Mouse (Mus musculus) kidney, postnatal 4 days (tissue): ENCODE data around the gene Slc2a4.
"Not testable (repeated sequence)": the region's sequence is repeated elsewhere in the genome, so short reads cannot be mapped to it uniquely, and the experiment has no call there.

Source experiments
- DNase-seq, 2 experiments: peaks; one replicate each; pipeline ENCODE4 v3.0.0; 2021; ENCODE audit warnings: mixed read lengths in 2 of 2

Slc2a4 gene

DNA sequence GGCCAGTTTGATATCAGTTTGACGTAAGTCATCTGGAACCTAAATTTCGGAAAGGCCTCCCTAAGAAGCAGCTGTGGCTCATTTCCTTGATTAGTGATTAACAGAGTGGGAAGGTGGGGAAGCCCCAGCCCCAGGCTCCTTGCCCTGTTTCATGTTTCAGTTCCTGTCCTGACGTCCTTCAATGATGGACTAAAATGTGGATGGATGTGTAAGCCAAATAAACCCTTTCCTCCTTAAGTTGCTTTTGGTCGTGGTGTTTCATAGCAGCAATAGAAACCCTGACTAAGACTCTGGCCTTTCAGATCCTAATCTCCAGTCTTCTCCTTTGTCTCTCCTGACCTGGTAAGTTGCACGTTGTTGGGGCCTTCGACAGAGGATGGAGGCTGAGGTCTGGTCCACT, 22.2 kb upstream of the Slc2a4 start:
- DNase-seq, result no peak

DNA sequence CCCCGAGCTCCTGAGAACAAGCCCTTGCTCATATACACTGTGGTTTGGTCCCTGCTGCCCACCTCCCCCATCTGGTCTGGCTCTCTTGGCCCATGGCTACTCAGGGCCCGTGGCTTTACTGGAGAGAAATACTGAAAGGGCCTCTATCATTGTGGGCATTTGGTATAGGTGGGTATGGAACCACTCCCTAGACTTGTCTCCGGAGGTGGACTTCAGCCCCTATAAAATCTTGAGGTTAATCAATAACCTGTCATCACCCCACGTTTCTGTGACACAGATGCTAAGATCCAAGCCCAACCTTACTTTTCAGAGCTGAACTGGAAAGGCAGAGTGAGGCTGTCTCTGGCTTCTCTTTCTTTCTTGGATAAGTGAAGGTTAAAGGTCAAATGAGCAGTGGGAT, 20.8 kb upstream of the Slc2a4 start:
- no peak for DNase-seq

DNA sequence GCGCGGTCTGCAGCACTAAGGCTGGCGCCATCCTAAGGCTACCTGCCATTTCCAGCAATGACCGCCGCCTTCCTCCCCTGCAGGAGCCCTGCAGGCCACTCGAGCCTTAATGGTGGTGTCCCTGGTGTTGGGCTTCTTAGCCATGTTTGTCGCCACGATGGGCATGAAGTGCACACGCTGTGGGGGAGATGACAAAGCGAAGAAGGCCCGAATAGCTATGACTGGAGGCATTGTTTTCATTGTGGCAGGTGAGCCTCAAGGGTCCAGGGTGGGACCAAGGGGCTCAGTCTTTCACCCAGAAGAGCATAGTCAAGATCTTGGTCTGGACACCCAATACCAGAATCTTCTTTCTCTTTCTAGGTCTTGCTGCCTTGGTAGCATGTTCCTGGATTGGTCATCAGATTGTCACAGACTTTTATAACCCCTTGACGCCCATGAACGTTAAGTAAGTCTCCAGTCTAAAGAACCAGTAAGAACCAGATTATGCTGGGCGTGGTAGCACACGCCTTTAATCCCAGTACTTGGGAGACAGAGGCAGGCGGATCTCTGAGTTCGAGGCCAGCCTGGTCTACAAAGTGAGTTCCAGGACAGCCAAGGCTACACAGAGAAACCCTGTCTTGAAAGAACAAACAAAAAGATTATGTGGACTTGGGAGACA, 19.0 kb upstream of the Slc2a4 start:
- no peak for DNase-seq

DNA sequence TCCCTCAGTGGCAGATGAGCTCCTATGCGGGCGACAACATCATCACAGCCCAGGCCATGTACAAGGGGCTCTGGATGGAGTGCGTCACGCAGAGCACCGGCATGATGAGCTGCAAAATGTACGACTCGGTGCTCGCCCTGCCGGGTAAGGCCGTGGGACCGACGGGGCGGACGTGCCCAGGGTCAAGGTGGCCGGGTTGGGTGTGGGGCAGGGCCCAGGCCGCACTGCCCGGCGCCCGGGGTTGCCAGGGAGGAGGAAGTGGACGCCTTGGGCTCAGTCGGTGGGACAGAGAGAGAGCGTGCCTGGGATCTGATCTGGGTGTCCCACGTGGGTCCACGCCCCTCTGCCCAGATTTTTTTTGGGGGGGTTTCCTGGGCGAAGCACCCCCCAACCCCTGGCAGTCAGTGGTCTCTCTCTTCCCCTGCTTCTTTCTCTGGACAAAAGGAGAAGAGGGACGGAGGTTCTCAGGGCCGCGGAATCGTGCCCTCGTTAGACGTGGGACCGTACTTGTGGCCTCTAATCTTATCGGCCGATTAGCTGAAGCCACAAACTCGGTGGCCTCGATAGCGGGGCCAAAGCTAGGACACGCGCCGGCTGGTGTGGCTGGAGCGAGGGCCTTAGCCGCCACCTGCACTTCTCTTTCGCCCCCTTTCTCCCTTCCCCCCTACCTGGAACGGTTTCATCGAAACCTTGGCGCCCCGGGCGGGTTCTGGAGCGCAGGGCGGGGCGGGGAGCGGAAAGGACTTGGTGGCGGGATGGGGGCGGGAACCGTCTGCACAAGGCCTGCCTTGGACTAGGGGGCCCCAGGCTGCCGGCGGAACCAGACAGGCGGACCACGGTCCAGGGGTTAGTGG, 18.2 kb upstream of the Slc2a4 start:
- peak; percentile 79 to 89 for DNase-seq

DNA sequence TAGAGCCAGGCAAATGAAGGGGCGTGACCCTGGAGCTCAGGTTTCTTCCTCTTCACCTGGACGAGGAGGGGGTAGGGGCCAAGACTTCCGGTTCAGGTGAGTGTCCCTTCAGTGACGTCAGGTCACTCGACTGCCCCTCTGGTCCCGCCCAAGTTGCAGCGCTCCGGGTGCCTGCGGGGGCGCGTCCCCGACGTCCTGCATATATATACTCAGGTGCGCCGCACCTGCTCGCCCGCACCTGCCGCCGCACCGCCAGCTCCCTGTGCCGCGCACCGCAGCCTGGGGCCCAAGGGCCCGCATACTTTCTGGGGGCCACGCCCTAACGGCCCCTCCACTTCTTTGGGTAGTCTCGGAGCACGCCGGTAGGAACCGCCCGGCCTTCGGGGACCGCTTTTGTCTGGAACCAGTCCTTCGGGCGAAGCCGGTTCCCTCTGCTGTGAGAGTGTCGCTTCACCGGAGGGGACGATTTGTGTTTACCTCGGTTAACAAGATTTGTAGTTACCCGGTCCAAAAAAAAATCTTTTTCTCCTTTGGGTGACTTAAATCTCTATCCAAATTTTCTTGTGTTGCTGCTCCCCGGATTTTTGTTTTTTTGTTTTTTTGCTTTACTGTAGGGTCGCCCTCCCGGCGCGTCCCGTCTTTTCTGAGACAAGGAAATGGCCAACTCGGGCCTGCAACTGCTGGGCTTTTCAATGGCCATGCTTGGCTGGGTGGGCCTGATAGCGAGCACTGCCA, 17.4 kb upstream of the Slc2a4 start:
- peak; percentile 70 to 81 for DNase-seq

DNA sequence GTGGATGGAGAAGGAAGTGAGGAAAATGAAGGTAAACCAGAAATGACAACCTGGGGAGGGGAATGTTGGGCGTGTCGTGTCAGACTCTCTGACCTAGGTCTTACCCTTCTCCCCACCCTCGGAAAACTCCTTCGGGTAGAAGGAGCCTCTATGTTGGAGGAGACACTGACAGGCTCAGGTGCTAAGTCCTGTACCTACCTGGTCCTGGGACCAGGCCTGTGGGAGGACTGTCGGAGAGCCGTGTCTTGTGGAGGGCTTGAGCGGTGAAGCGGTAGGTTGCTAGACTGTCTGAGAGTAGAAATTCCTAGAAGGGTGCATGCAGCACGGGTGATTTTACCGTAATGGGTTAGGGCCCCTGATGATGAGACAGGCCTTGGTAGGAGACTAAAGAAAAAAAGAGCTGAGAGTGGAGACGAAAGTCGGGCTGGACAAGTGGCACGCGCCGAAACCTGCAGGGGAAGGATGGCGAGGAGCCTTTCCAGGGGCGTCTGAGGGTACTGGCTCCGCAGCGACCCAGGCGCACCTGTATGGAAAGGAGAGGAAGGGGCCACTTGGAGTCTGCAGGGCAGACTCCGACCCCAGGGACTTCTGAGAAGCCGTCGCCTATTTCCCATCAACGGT, 16.8 kb upstream of the Slc2a4 start, which contains the start of gene Cldn7:
Cldn7 (plus strand) TSS at position 130 of the 621 bp plus-strand sequence.
- no peak for DNase-seq

DNA sequence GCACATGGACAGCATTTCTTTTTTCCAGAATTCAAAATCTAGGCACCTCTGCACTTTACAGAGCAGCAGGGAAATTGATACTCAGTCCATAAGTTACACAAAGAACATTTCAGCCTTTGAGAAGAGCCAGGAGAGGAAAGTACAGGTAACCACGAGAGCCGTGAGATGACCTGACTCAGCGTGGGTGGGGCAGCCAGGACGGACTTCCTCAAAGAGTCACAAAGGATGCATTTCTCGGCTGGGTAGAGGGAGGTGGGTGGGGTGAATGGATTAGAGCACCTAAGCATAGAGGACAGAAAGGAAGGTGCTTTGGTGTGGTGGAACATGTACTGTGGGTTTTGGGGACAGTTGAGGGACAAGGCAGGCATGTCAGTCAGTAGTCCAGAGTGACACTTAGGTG, 13.9 kb upstream of the Slc2a4 start:
- no peak for DNase-seq

DNA sequence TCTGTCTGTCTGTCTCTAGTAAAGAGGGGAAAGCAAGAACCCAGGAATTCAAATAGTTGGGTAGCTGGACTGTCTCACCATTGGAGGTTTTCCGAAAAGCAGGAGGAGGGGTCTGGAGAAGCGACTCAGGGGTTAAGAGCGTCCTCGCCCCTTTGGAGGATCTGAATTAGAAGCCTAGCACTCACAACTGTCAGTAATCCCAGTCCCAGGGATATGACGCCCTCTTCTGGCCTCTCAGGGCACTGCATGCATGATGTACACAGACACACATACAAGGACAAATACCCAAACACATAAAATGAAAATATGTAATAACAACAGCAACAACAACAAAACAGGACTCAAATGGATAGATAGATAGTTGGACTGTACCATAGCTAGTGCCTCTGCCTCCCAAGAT, 12.6 kb upstream of the Slc2a4 start:
- DNase-seq, result peak; percentile 53 to 55

DNA sequence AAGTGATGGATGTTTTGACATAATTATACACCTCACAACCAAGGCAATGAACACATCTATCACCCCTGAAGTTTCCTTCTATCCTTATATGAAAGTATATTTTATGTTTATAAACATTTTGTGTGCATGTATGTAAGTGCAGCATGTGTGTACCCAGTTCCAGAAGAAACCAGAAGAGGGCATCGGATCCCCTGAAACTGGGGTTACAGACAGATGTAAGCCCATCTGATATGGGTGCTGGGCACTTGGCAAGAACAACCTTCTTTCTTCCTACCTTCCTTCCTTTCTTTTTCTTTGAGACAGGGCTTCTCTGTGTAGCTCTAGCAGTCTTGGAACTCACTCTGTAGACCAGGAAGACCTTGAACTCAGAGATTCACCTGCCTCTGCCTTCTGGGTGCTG, 8.2 kb upstream of the Slc2a4 start:
- no peak for DNase-seq

DNA sequence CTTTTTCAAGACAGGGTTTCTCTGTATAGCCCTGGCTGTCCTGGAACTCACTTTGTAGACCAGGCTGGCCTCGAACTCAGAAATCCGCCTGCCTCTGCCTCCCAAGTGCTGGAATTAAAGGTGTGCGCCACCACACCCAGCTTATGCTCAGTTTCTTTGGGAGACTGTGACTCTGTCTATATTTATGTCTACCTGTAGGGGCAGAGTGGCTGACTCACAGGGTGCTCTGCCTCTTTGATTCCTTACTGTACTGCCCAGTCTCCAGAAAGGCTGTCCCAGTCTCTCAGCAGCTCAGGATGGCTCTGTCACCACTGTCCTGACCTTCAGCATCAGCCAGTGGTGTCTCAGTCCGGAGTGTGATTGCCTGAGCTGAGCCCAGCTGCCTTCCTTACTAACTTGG, 7.6 kb upstream of the Slc2a4 start:
- DNase-seq, result not testable (repeated sequence)

DNA sequence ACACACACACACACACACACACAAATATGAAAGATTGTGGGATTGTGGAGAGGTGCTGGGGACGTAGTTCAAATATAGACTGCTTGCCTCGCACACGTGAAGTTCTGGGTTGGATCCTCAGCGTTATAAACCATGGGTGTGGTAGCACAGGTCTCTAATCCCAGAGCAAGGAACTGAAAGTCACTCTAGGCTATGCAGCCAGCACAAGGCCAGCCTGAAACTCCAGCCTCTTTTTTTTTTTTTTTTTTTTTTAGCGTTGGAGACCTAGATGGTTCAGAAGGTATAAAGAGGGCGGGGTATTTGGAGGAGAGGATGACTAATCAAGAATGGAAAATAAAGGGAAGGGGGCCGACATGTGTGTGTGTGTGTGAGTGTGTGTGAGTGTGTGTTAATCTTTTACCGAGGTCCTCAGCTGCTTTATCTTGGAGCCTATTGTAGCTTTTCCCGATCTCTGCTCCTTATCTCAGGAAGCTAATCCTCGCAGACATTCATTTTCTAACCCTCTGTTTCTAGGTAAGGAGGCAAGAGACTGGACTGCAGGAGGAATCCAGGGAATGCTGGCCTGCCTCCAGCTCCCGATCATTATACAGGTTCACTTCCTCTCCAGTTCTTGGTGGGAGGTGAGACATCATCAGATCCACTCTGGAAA, 5.4 kb upstream of the Slc2a4 start:
- no peak for DNase-seq

DNA sequence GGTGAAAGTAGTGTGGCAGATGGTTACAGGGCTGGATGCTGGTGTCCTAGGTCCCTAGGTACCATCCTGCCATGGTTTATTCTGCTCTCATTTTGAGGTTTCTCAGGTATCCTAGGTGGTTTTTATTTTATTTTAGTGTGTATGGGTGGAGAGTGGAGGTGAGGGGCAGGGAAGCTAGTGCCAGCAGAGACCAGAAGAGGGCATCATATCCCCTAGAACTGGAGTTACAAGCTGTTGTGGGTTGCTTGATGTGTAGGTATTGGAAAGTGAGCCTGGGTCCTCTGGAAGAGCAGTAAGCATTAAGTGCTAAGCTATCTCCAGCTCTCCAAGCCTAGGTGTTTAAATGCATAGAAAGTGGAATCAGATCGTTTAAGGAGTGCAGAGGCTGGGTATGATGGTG, 4.3 kb upstream of the Slc2a4 start:
- DNase-seq, result no peak

DNA sequence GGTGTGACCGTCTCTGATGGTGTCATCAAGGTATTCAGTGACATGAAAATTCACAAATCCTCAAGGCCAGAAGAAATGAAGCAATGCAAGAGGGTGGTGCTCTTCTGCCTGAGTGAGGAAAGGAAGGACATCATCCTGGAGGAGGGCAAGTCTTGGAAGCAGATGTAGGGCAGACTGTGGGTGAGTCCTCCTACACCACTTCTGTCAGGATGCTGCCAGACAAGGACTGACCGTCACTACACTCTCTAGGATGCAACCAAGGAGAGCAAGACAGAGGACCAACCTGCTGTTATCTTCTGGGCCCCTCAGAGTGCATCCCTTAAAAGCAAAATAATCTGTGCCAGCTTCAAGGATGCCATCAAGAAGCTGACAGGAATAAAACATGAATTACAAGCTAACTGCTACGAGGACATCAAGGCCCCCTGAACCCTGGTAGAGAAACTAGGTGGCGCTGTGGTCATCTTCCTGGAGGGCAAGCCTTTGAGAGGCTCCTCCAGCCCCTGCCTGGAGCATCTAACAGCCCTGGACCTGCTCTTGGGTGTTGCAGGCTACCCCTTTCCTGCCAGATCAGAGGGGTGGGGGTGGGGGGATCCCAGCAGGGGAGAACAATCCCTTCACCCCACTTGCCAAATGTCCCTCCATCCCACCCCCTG, 2.9 kb upstream of the Slc2a4 start:
- peak in 1 of 2 experiments; percentile 54 for DNase-seq

DNA sequence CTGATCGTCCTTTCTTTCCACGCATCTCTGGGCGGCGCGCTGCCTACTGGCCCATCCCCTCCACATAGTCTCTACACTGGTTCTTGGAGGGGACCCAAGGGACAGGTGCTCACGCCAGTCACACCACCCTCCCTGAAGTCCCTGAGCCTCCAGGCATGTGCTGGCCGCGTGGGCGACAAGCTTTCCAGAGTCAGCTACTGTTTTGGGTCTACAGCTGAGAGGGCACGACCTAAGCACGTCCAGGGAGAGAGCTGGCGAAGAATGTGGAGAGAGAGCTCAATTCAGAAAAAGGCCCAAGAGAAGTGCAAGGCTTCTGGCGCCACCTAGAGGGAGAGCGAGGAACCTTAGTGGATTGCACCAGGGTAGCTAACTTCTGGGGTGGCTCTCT, 769 bp upstream of the Slc2a4 start:
- DNase-seq, result peak; percentile 95

DNA sequence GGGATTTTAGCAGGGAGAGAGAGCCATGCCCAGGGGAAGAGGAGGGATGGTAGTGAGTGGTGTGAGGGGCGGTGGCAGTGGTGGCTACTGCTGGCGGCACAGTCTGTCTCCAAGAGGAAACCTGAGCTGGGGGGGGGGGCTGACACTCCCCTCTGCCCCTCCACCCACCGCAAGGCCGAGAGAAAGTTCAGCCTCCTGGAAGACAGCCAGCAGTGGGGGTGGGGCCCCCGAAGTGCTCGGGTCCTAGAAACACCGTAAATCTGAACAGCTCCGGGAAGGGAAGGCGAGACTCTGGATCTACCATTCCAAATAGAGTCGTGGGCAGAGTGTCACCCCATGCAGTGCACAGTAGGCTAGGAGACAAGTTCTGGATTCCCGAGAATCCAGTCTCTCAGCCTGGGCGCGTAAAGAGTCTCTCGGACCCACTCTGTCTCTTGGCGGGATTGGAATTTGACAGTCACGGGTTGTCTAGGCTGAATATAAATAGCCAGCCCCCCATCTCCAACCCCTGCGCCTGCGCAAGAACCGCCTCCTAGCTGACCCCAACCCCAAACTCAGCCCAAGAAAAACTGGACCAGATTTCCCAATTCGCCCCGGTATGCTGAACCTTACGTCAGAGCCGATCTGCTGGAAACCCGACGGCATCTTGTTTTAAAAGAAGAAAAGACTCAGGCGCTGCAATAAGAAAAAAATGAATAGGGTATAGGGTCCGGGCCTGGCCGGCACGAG, 487 bp downstream of the Slc2a4 start:
- peak; percentile 78 to 82 for DNase-seq

DNA sequence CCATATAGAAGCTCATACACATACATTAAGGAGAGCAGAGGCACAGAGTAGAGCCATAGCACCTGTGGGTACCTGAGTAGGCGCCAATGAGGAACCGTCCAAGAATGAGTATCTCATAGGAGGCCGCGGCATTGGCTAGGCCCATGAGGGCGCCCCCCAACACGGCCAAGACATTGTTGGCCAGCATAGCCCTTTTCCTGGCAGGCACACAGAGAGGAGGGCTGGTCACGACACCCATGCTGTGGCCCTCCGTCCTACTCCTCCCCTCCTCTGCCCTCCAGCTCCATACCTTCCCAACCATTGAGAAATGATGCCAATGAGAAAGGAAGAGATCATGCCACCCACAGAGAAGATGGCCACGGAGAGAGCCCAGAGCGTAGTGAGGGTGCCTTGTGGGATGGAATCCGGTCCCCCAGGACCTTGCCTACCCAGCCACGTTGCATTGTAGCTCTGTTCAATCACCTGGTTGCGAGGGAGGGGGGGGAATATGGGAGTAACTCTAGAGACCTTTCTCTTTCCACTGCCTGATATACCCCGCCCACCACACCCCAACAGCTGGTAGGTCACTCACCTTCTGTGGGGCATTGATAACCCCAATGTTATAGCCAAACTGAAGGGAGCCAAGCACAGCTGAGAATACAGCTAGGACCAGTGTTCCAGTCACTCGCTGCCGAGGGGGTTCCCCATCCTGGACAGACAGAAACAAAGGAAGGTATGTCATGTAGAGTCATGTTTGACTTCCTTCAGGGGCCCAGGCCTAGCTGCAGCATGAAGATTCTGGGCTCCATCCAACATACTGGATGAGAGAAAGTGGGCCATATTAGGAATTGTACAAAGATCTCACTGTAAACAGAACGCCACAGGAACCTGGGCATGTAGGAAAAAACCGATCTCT, 1.7 kb downstream of the Slc2a4 start:
- no peak for DNase-seq

DNA sequence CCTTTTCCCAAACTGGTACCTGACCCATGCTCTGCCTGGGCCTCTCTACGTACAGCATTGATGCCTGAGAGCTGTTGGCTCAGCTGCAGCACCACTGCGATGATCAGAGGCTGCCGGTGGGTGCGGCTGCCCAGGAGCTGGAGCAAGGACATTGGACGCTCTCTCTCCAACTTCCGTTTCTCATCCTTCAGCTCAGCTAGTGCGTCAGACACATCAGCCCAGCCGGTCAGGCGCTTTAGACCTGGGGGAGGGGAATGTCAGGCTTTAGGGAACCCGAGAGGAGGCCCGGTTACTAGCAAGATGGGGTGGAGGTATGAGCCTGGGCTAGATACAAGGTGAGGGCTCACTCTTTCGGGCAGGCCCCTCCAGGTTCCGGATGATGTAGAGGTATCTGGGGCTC, 2.8 kb downstream of the Slc2a4 start:
- DNase-seq, result no peak

DNA sequence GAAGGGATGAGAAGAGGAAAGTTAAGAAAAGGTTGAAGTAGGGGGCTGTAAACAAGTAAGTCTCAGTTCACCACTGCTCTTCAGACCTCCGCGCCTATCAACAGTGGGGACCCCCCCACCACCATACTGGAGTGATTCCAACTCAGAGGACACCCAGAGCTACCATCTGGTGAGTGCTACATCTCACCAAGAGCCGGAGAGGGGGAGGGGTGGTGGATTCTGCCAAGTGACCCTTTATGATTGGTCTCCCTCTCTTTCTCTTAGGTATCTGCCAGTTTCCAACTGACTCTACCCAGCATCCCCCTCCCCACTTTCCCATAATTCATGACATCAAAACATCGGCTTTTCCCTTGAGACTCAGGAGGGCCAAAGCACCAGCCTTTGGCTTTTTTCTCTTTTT, 7.0 kb downstream of the Slc2a4 start:
- no peak for DNase-seq

DNA sequence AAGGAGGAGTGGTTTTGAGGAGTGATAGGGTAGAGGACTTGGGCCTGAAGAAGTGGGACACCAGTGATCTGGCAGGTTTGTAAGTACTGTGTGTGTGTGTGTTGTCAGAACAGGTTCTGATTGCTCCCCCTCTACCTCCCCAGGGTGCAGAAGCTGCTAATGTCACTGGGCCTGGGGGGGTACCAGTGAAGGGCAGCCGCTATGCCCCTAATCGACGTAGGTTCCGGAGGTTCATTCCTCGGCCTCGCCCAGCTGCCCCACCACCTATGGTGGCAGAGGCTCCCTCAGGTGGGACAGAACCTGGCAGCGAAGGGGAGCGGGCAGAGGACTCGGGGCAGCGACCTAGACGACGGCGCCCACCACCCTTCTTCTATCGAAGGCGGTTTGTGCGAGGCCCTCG, 8.3 kb downstream of the Slc2a4 start:
- DNase-seq, result no peak

DNA sequence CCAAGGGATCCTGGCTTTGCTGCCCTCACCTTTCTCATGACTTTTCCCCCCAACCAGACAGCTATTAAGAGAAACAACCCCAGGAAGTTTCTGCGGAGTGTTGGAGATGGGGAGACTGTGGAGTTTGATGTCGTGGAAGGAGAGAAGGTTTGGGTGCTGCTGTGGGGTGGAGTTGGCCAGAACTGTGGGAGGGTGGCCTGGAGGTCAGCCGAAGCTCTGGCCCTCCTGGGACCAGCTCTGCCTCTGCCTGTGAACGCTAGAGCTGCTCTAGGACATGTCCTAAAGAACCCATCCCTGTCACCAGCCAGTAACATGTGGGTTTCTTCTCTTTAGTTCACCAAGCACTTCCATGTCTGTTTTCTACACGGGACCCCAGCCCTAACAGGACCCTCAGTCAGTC, 8.8 kb downstream of the Slc2a4 start:
- DNase-seq, result no peak
